Mouse (Mus musculus): Measurements from ENCODE around the gene Sh3bgr. TPM values are rescaled to one million over a fixed set of nuclear protein-coding genes. Genes with fewer than 3 reads are reported as not detected.

Gene Sh3bgr
- total RNA-seq, 4 experiments from 2014 or later = 2.3 to 4.8 (median 2.6) TPM

Other genes starting within 250 kb of the Sh3bgr start
- 10 to 100 TPM; 15.2 to 19.0 (median 17.7) TPM for gene Psmg1, start 209.5 kb upstream of the Sh3bgr start, total RNA-seq (2022)
- gene Brwd1, start 117.9 kb upstream of the Sh3bgr start, total RNA-seq (2022) = 100 to 1,000 TPM; 140 to 158 (median 147) TPM
- 10 to 100 TPM; 58.6 to 76.0 (median 62.2) TPM for gene Hmgn1, start 72.7 kb upstream of the Sh3bgr start, total RNA-seq (2022)
- 10 to 100 TPM; 72.4 to 78.7 (median 77.5) TPM for gene Wrb, start 55.0 kb upstream of the Sh3bgr start, total RNA-seq (2022)
- gene Lca5l, start 8.2 kb upstream of the Sh3bgr start, total RNA-seq (2022) = 1 to 10 TPM; 1.5 to 2.0 (median 1.8) TPM
- 10 to 100 TPM; 40.5 to 45.0 (median 41.1) TPM for gene B3galt5, start 35.4 kb downstream of the Sh3bgr start, total RNA-seq (2022)
- not detected for gene Itgb2l, start 243.2 kb downstream of the Sh3bgr start, total RNA-seq (2022)